Mouse (Mus musculus): ENCODE data around the gene Lrrc42.

- no peak for TF ChIP-seq POLR2A (IDR thresholded peaks at IDR 0.05; ENCODE audit: extremely low read depth, insufficient read depth, low read length)
- TF ChIP-seq CTCF (IDR thresholded peaks at IDR 0.05; ENCODE audit: low read depth, low read length), result no peak
Measured at GRCm38 (mm10) chr4:107286386-107286785, 33.1 kb upstream of the Lrrc42 start.
